Mouse (Mus musculus) limb, embryonic 13.5 days (tissue): ENCODE measurements at regions not wholly inside any gene's neighbourhood (a gene's known extent, or its start where the extent isn't known, plus 50 kb on each side); places are given as distances from the start of the nearest gene placed in this dataset.
A peak's percentile ranks its signal among the peaks of the same experiment; 100 is the strongest.

Experiments used
- ATAC-seq: fragments of 200-750 bp; cut with Nextera tagmentation; 2 replicates; pipeline ENCODE4 v1.8.0; 2017; ENCODE audit warnings: low read depth, moderate number of reproducible peaks, moderate TSS enrichment; ENCODE audit not compliant: low FRiP score
- H3K27ac ChIP-seq: fragments of 300-500 bp; sonication (generic); 2 replicates; pipeline ENCODE4 v1.5.1; 2015; ENCODE audit warnings: inconsistent platforms, mild to moderate bottlenecking, moderate library complexity
- H3K27me3 ChIP-seq: fragments of 300-500 bp; sonication (generic); 2 replicates; pipeline ENCODE4 v1.6.1; 2015; ENCODE audit warnings: mild to moderate bottlenecking, inconsistent platforms
- H3K36me3 ChIP-seq: fragments of 300-500 bp; sonication (generic); 2 replicates; pipeline ENCODE4 v1.6.1; 2015; ENCODE audit warnings: inconsistent platforms, mild to moderate bottlenecking, moderate library complexity
- H3K4me1 ChIP-seq: fragments of 300-500 bp; sonication (generic); 2 replicates; pipeline ENCODE4 v1.6.1; 2015; ENCODE audit warnings: inconsistent platforms
- H3K4me2 ChIP-seq: fragments of 300-500 bp; sonication (generic); replicated peaks from 2 replicates; pipeline ENCODE4 v1.6.1; 2015; ENCODE audit warnings: inconsistent platforms, mild to moderate bottlenecking, moderate library complexity
- H3K4me3 ChIP-seq: fragments of 300-500 bp; sonication (generic); 2 replicates; pipeline ENCODE4 v1.5.1; 2015; ENCODE audit warnings: moderate library complexity, mild to moderate bottlenecking, inconsistent platforms
- H3K9ac ChIP-seq: fragments of 300-500 bp; sonication (generic); 2 replicates; pipeline ENCODE4 v1.6.1; 2015; ENCODE audit warnings: mild to moderate bottlenecking, inconsistent platforms
- H3K9me3 ChIP-seq: fragments of 300-500 bp; sonication (generic); 2 replicates; pipeline ENCODE4 v1.6.1; 2016; ENCODE audit warnings: inconsistent platforms
- WGBS: fragments of 180-500 bp; shearing (Covaris S2); methylation state at CpG from one replicate; pipeline ENCODE4 v1.1.7; 2015; 5-methylcytosine and 5-hydroxymethylcytosine counted together

DNA sequence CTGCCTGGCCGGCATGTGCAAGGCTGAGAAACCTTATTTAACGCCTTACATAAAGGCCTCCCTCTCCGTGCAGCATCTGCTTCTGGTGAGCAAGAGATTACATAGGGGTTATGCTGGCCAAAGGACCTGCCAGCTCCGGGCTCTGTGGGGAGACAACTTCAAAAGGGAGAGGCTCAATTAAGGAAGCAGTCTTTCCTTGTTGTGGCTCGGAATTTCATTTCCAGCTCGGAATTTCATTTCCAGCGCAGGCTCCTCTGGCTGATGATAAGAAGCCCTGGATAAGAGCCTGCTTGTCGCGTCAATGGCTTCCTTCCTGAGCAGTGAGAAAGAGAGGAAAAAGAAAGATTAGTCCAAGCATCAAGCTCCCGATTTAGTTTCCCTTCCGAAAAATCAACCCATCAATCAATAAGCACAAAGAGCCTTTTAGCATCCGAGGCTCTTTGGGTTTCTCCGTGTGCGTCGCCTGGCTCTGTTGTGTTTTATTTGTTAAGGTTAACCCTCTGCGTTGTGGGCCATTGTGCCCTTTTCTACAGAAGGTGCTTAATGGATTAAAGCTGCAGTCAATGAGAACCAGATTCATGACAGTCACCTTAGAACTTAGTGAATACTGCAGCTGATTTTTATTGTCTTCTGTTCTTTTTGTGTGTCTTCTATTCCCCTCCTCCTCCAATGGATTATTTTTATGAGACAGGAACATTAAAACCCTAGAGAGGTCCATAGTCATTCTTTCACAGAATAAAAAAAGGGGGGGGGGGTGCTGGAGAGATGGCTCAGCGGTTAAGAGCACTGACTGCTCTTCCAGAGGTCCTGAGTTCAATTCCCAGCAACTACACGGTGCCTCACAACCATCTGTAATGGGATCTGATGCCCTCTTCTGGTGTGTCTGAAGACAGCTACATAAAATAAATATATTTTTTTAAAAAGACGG, 218.3 kb downstream of the Myo1b start:
- ATAC-seq: peak; percentile 72
- peak overlapping the region; percentile 17; the same call in 1 of the 2 replicates for H3K4me3 ChIP-seq
- WGBS: 13% methylated on average over 19 of the region's 19 CpGs

DNA sequence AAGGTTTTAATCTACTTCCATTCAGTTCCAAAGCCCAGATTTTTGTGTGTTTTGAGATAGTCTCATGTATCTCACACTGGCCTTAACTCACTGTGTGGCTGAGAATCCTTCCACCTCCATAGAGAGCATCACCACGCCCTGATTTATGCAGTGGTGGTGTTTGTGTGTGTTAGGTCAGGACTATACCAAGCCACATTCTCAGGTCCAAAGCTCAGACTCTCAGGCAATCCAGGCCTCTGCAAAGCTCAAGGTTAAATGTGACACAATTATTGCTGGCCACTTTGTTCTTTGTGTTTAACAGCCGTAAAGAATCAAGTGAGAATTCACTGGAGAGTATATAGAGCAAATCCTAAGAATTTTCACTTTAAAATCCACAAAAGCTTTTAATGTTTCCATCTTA, 218.2 kb upstream of the Nabp1 start:
- H3K27me3 ChIP-seq: no peaks in the 10 kb centered on the region
- 47% methylated on average over 2 of the region's 2 CpGs for WGBS

More for the DNA sequence above, 218.3 kb downstream of the Myo1b start:
- peak overlapping the region; percentile 61; the same call in 1 of the 2 replicates for H3K27ac ChIP-seq
- peak overlapping the region; percentile 21; the same call in 1 of the 2 replicates for H3K9ac ChIP-seq
- H3K27me3 ChIP-seq: no peaks in the 10 kb centered on the region
- peaks cover 14% of the 10 kb centered on the region for H3K4me1 ChIP-seq
- H3K9me3 ChIP-seq: no peaks in the 10 kb centered on the region
- H3K4me2 ChIP-seq: peak overlapping the region; percentile 50
- H3K36me3 ChIP-seq: no peaks in the 10 kb centered on the region

DNA sequence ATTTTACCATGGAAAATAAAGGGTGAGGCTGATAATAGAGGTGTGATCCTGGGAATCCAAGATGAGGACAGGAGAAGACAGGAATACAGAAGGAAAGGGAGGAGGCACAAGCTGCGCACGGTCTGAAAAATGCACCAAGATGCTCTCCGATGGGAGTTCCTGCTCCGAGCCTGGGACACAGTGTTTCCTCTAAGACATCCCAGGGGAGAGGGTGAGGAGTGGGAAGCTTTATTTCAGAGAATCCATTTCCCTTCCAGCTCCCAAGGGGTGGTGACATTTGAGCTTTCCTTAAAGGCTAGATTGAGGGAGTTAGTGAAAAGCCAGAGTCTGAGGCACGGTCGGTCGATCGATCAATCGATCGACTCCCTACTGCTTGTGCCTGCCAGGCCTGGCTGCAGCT, 212.7 kb upstream of the Nabp1 start:
- H3K27me3 ChIP-seq: no peaks in the 10 kb centered on the region
- no peaks in the 10 kb centered on the region for H3K9me3 ChIP-seq
- no peak overlapping the region for H3K27ac ChIP-seq
- no peak overlapping the region for H3K4me3 ChIP-seq
- 94% methylated on average over 10 of the region's 10 CpGs for WGBS
- H3K4me2 ChIP-seq: no peak overlapping the region
- H3K9ac ChIP-seq: no peak overlapping the region
- no peaks in the 10 kb centered on the region for H3K36me3 ChIP-seq
- ATAC-seq: no peak
- peaks cover 10% of the 10 kb centered on the region; the same call in 1 of the 2 replicates for H3K4me1 ChIP-seq

More for the DNA sequence above, 218.2 kb upstream of the Nabp1 start:
- H3K4me3 ChIP-seq: no peak overlapping the region
- H3K36me3 ChIP-seq: no peaks in the 10 kb centered on the region
- no peak overlapping the region for H3K27ac ChIP-seq
- ATAC-seq: no peak
- H3K9me3 ChIP-seq: no peaks in the 10 kb centered on the region
- H3K4me2 ChIP-seq: no peak overlapping the region
- no peak overlapping the region for H3K9ac ChIP-seq
- H3K4me1 ChIP-seq: peaks cover 14% of the 10 kb centered on the region

DNA sequence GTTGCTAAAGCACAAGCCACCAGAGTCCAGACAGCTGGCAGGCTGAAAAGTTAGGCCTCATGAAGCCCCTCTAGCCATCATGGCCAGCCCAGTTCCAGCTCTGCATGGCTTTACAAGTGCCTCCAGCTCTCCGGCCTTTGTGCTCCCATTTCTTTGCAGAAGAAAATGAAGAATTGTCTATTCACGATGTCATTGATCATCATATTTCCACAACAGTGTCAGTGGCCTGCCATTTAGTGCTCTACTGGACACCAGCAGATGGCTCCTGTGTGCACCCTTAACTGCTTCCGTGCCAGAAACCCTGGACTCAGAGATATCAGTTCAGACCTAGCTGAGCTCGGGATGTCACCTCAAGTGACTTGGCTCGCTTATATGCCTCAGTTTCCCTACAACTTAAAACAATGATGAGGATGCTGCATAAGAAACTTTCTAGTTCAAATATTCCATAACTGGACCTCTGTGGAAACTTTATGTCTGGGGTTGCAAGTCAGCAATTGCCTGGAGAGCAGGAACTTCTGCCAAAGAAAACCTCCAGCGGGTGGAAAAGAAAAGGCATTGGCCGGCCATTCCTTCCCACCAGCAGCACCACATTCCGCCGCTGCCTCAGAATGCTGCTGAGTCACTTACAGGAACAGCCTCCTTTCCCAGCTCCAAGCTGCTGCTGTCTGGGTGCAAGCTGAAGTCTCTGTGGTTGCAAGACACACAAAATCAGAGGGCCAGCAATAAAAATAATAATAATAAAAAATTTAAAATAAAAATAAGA, 211.4 kb upstream of the Nabp1 start:
- H3K27ac ChIP-seq: no peak overlapping the region
- no peaks in the 10 kb centered on the region for H3K27me3 ChIP-seq
- no peak overlapping the region for H3K4me2 ChIP-seq
- ATAC-seq: no peak
- H3K4me3 ChIP-seq: no peak overlapping the region
- no peaks in the 10 kb centered on the region for H3K36me3 ChIP-seq
- 78% methylated on average over 9 of the region's 9 CpGs for WGBS
- H3K9me3 ChIP-seq: no peaks in the 10 kb centered on the region
- H3K9ac ChIP-seq: no peak overlapping the region
- H3K4me1 ChIP-seq: peaks cover 10% of the 10 kb centered on the region; the same call in 1 of the 2 replicates

DNA sequence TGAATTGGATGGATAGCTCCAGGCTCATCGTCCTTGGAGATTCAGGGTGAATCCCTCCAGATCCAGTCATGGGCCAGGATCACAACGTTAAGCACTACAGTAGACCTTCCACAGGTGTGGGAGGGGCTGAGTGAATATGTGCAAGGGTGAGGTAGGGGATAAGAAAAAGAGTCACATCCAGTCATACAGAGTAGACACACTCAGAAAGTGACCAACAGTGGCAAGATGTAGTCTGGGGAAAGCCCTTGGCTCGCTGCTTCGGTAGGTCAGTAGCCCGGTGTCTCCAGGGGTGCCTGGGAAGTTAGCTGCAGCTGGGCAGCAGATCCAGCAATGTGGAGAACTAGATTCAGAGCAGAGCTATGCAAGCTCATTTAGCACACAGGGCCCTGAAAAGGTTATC, 210.7 kb upstream of the Nabp1 start:
- H3K9me3 ChIP-seq: no peaks in the 10 kb centered on the region
- H3K4me3 ChIP-seq: no peak overlapping the region
- no peak overlapping the region for H3K27ac ChIP-seq
- H3K4me2 ChIP-seq: no peak overlapping the region
- WGBS: 77% methylated on average over 5 of the region's 5 CpGs
- H3K27me3 ChIP-seq: no peaks in the 10 kb centered on the region
- no peaks in the 10 kb centered on the region for H3K36me3 ChIP-seq
- no peak overlapping the region for H3K9ac ChIP-seq
- no peak for ATAC-seq
- H3K4me1 ChIP-seq: peaks cover 10% of the 10 kb centered on the region; the same call in 1 of the 2 replicates

DNA sequence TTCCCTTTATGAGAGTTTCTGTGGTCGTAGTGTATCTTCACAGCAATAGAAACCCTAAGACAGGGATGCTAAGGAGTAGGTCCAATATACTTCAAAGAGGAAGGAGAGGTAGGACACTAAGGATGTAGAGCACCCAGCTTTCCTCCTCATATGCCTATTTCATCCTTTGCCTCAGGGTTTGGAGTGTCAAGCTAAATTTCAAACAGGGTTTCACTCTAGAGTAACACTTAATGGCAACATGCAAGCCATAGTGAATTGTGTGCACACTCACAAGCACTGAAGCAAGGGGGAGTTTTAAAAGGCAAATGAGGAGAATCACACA, 210.0 kb upstream of the Nabp1 start:
- Histone ChIP-seq H3K9ac (no peak overlapping the region), H3K9me3 (no peaks in the 10 kb centered on the region), H3K4me2 (no peak overlapping the region), H3K27ac (no peak overlapping the region), H3K27me3 (no peaks in the 10 kb centered on the region), H3K4me1 (peaks cover 10% of the 10 kb centered on the region; the same call in 1 of the 2 replicates), H3K4me3 (no peak overlapping the region), H3K36me3 (no peaks in the 10 kb centered on the region)
- 30% methylated on average over 1 of the region's 1 CpGs for WGBS
- no peak for ATAC-seq

DNA sequence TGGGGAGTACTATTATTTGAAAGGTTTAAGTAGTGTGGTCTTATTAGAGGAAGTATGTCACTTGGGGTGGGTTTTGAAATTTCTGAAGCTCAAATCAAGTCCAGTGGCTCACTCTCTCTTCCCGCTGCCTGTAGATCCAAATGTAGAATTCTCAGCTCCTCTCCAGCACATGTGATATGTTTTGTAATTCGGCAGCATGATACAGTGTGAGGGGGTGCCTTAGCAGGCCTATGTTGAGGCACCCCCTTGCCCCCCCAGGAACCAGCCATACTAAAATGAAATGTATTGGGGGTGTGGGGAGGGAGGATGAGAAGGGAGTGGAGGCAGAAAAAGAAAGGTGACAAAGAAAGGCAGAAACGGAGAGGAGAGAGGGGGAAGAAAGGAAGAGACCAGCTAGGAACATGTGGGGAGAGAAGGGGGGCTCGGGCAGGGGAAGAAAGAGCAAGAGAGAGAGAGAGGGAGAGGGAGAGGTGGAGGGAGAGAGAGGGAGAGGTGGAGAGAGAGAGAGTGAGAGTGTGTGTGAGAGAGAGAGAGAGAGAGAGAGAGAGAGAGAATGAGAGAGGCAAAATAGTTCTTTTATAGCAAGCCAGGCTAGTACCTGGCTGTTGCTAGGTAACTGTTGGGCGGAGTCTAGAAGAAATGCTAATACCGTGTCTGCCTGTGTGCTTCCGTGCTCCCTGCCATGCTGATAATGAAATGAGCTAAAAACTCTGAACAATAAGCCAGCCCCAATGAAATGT, 209.4 kb upstream of the Nabp1 start:
- 41% methylated on average over 7 of the region's 7 CpGs for WGBS
- no peak for ATAC-seq
- H3K27me3 ChIP-seq: no peaks in the 10 kb centered on the region
- no peak overlapping the region for H3K4me3 ChIP-seq
- peaks cover 10% of the 10 kb centered on the region; the same call in 1 of the 2 replicates for H3K4me1 ChIP-seq
- no peaks in the 10 kb centered on the region for H3K36me3 ChIP-seq
- H3K27ac ChIP-seq: no peak overlapping the region
- no peaks in the 10 kb centered on the region for H3K9me3 ChIP-seq
- H3K4me2 ChIP-seq: 0 out of 2 replicates have a peak overlapping the region, but pooled peaks have one; percentile 12
- H3K9ac ChIP-seq: no peak overlapping the region

DNA sequence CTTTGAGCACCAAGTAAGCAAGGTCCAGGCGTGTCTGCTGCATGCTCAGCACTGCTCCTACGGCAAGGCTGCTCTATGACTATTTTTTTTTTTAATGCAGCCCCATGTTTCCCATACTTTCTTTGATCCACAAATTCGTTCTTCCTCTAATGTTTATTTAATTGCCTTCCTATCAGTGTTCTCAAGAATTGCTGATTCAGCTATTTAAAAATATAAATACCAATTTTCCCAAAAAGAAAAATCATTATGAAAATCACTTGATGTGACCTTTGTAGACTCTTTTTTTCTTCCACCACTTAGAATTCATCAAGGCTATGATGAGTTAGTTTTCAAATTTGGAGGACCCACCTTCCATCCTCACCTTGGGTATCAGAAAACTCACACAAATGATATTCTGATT, 208.5 kb upstream of the Nabp1 start:
- 84% methylated on average over 3 of the region's 3 CpGs for WGBS
- no peaks in the 10 kb centered on the region for H3K27me3 ChIP-seq
- no peak for ATAC-seq
- H3K36me3 ChIP-seq: no peaks in the 10 kb centered on the region
- no peak overlapping the region for H3K9ac ChIP-seq
- no peak overlapping the region for H3K4me2 ChIP-seq
- no peak overlapping the region for H3K4me3 ChIP-seq
- H3K27ac ChIP-seq: no peak overlapping the region
- no peaks in the 10 kb centered on the region for H3K9me3 ChIP-seq
- H3K4me1 ChIP-seq: peaks cover 10% of the 10 kb centered on the region; the same call in 1 of the 2 replicates

DNA sequence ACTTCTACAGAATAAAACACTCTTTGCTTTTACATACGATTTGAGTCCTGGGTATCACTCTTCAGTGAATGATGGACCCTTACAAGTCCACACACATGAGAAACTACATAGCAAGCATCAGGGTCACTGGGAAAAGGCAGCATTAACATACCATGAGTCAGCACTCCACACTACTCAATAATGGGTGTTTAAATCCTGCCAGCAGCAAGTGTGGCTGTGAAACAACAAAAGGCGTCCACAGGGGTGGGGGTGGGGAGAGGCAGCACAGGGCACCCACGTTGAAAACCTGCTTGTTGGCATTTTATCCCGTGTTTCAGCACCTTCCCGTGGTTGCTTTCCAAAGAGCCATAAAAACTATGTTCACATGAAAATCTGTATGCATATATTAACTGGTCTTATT, 204.0 kb upstream of the Nabp1 start:
- Histone ChIP-seq H3K27ac (no peak overlapping the region), H3K27me3 (no peaks in the 10 kb centered on the region), H3K9ac (no peak overlapping the region), H3K4me3 (no peak overlapping the region), H3K4me1 (peaks cover 12% of the 10 kb centered on the region), H3K36me3 (no peaks in the 10 kb centered on the region), H3K4me2 (no peak overlapping the region), H3K9me3 (no peaks in the 10 kb centered on the region)
- 86% methylated on average over 5 of the region's 5 CpGs for WGBS
- no peak for ATAC-seq

DNA sequence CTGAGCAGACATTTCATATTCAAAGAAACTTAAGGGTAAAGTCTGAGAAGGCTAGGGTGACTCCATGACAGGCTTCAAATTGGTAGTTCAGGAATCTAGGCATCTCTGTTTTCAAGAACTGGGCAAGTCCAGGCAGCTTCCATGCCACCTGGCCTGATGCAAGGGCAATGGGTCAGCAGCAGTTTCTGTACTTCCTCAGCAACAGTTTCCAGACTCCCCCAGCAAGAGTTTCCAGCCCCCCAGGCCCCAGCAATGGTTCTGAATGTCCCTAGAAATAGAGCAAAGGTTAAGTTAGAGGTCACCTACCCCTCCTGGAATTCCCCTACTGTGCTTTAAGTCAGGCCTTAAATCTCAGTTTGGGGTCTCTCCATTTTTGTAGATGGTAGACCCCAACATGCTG, 203.6 kb upstream of the Nabp1 start:
- Histone ChIP-seq H3K4me1 (peaks cover 11% of the 10 kb centered on the region), H3K4me2 (no peak overlapping the region), H3K9me3 (no peaks in the 10 kb centered on the region), H3K9ac (no peak overlapping the region), H3K27me3 (no peaks in the 10 kb centered on the region), H3K27ac (no peak overlapping the region), H3K36me3 (no peaks in the 10 kb centered on the region), H3K4me3 (no peak overlapping the region)
- ATAC-seq: no peak

DNA sequence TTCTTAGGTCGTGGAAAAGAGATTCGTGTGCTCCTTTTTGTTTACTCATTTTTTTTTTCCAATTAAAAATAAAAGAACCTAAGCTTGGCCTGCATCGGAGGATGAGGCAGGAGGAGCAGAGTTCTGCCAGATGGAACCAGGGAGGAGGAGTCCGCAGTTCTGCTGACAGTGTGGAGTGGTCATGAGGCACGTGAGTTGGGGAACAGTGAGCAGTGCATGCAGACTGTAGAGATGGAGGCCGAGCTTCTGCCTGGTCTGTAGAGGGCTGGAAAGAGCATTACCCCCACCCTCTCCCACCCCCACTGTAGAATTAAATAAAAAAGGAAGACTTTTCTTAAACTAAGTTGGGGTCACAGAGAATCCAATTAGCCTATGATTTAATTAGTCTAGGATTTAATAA, 202.5 kb upstream of the Nabp1 start:
- no peak overlapping the region for H3K4me3 ChIP-seq
- 80% methylated on average over 6 of the region's 6 CpGs for WGBS
- H3K4me2 ChIP-seq: no peak overlapping the region
- H3K9ac ChIP-seq: no peak overlapping the region
- no peaks in the 10 kb centered on the region for H3K27me3 ChIP-seq
- no peak for ATAC-seq
- H3K27ac ChIP-seq: no peak overlapping the region
- H3K4me1 ChIP-seq: peaks cover 11% of the 10 kb centered on the region
- no peaks in the 10 kb centered on the region for H3K36me3 ChIP-seq
- no peaks in the 10 kb centered on the region for H3K9me3 ChIP-seq
